Mouse (Mus musculus): ENCODE measurements around the gene Apod. TPM values are rescaled to one million over a fixed set of nuclear protein-coding genes. Genes with fewer than 3 reads are reported as not detected.
"Not testable (repeated sequence)": the region's sequence is repeated elsewhere in the genome, so short reads cannot be mapped to it uniquely, and the experiment has no call there.

Apod gene
- polyA plus RNA-seq, 1 experiment from 2014 or later, result 41.8 TPM

- DNase-seq (ENCODE audit: low spot score), result no peak
- WGBS, result 54% methylated on average over 3 of the region's 3 CpGs
- Histone ChIP-seq H3K36me3 (no peaks in the 10 kb centered on the region), H3K9me3 (no peaks in the 10 kb centered on the region), H3K27me3 (ENCODE audit: insufficient read depth, poor library complexity, severe bottlenecking) (peaks cover 5% of the 10 kb centered on the region; the same call in 1 of the 2 replicates), H3K4me3 (no peak overlapping the region), H3K4me1 (replicated peaks) (peaks cover 29% of the 10 kb centered on the region), H3K27ac (no peak overlapping the region)
Measured at GRCm38 (mm10) chr16:31337956-31338355, 23.3 kb upstream of the Apod start.

GRCm38 (mm10) chr16:31334796-31335195 is 20.2 kb upstream of the Apod start:
- 32% methylated on average over 5 of the region's 5 CpGs for WGBS
- DNase-seq (ENCODE audit: low spot score), result no peak

GRCm38 (mm10) chr16:31332586-31332985 is 18.0 kb upstream of the Apod start:
- Histone ChIP-seq H3K27me3 (ENCODE audit: insufficient read depth, poor library complexity, severe bottlenecking) (no peaks in the 10 kb centered on the region; the same call in 1 of the 2 replicates), H3K9me3 (no peaks in the 10 kb centered on the region), H3K27ac (no peak overlapping the region), H3K36me3 (no peaks in the 10 kb centered on the region), H3K4me3 (no peak overlapping the region), H3K4me1 (replicated peaks) (peaks cover 10% of the 10 kb centered on the region)
- no peak for DNase-seq (ENCODE audit: low spot score)

More at GRCm38 (mm10) chr16:31334796-31335195, 20.2 kb upstream of the Apod start:
- no peak overlapping the region for H3K27ac ChIP-seq
- no peaks in the 10 kb centered on the region for H3K36me3 ChIP-seq
- H3K4me1 ChIP-seq (replicated peaks), result peaks cover 15% of the 10 kb centered on the region
- no peak overlapping the region for H3K4me3 ChIP-seq
- H3K9me3 ChIP-seq, result no peaks in the 10 kb centered on the region
- peaks cover 5% of the 10 kb centered on the region; the same call in 1 of the 2 replicates for H3K27me3 ChIP-seq (ENCODE audit: insufficient read depth, poor library complexity, severe bottlenecking)

- DNase-seq (ENCODE audit: low spot score); H3K27ac ChIP-seq; H3K36me3 ChIP-seq; H3K4me3 ChIP-seq; H3K9me3 ChIP-seq; H3K27me3 ChIP-seq (ENCODE audit: insufficient read depth, poor library complexity, severe bottlenecking): not testable (repeated sequence)
- H3K4me1 ChIP-seq (replicated peaks), result peaks cover 12% of the 10 kb centered on the region
- 89% methylated on average over 6 of the region's 6 CpGs for whole genome bisulfite sequencing
Measured at GRCm38 (mm10) chr16:31330970-31331369, 16.4 kb upstream of the Apod start.

GRCm38 (mm10) chr16:31329668-31330067 is 15.1 kb upstream of the Apod start:
- DNase-seq (ENCODE audit: low spot score), result no peak
- H3K27me3 ChIP-seq (ENCODE audit: insufficient read depth, poor library complexity, severe bottlenecking), result no peaks in the 10 kb centered on the region
- H3K9me3 ChIP-seq, result no peaks in the 10 kb centered on the region
- H3K36me3 ChIP-seq, result no peaks in the 10 kb centered on the region
- H3K27ac ChIP-seq, result no peak overlapping the region
- WGBS, result 75% methylated on average over 2 of the region's 2 CpGs
- H3K4me1 ChIP-seq (replicated peaks), result peaks cover 4% of the 10 kb centered on the region; the same call in 1 of the 2 replicates
- H3K4me3 ChIP-seq, result no peak overlapping the region

- H3K36me3 ChIP-seq, result no peaks in the 10 kb centered on the region
- 86% methylated on average over 2 of the region's 2 CpGs for WGBS
- peaks cover 4% of the 10 kb centered on the region; the same call in 1 of the 2 replicates for H3K4me1 ChIP-seq (replicated peaks)
Measured at GRCm38 (mm10) chr16:31327891-31328290, 13.3 kb upstream of the Apod start.

GRCm38 (mm10) chr16:31327430-31327829 is 12.8 kb upstream of the Apod start:
- no peaks in the 10 kb centered on the region for H3K9me3 ChIP-seq
- no peak for DNase-seq (ENCODE audit: low spot score)
- H3K27me3 ChIP-seq (ENCODE audit: insufficient read depth, poor library complexity, severe bottlenecking), result no peaks in the 10 kb centered on the region
- no peaks in the 10 kb centered on the region for H3K36me3 ChIP-seq
- no peak overlapping the region for H3K27ac ChIP-seq
- H3K4me1 ChIP-seq (replicated peaks), result peaks cover 4% of the 10 kb centered on the region; the same call in 1 of the 2 replicates
- no peak overlapping the region for H3K4me3 ChIP-seq
- 83% methylated on average over 8 of the region's 8 CpGs for WGBS

More at GRCm38 (mm10) chr16:31327891-31328290, 13.3 kb upstream of the Apod start:
- Histone ChIP-seq H3K27me3 (ENCODE audit: insufficient read depth, poor library complexity, severe bottlenecking) (no peaks in the 10 kb centered on the region), H3K4me3 (no peak overlapping the region), H3K9me3 (no peaks in the 10 kb centered on the region), H3K27ac (no peak overlapping the region)
- no peak for DNase-seq (ENCODE audit: low spot score)

- no peaks in the 10 kb centered on the region for H3K9me3 ChIP-seq
- H3K27me3 ChIP-seq (ENCODE audit: insufficient read depth, poor library complexity, severe bottlenecking), result no peaks in the 10 kb centered on the region
- no peak overlapping the region for H3K4me3 ChIP-seq
- peak overlapping the region; percentile 12; the same call in 1 of the 2 replicates for H3K27ac ChIP-seq
- H3K36me3 ChIP-seq, result no peaks in the 10 kb centered on the region
- DNase-seq (ENCODE audit: low spot score), result no peak
- peaks cover 9% of the 10 kb centered on the region; the same call in 1 of the 2 replicates for H3K4me1 ChIP-seq (replicated peaks)
- WGBS, result 69% methylated on average over 8 of the region's 8 CpGs
Measured at GRCm38 (mm10) chr16:31326679-31327078, 12.1 kb upstream of the Apod start.

- DNase-seq (ENCODE audit: low spot score), result no peak
- 74% methylated on average over 5 of the region's 5 CpGs for WGBS
Measured at GRCm38 (mm10) chr16:31325966-31326365, 11.4 kb upstream of the Apod start.

GRCm38 (mm10) chr16:31325120-31325519 is 10.5 kb upstream of the Apod start:
- H3K4me1 ChIP-seq (replicated peaks), result peaks cover 13% of the 10 kb centered on the region
- no peak overlapping the region for H3K27ac ChIP-seq
- H3K4me3 ChIP-seq, result no peak overlapping the region
- no peak for DNase-seq (ENCODE audit: low spot score)
- H3K36me3 ChIP-seq, result no peaks in the 10 kb centered on the region
- no peaks in the 10 kb centered on the region for H3K9me3 ChIP-seq
- 96% methylated on average over 14 of the region's 14 CpGs for WGBS
- H3K27me3 ChIP-seq (ENCODE audit: insufficient read depth, poor library complexity, severe bottlenecking), result no peaks in the 10 kb centered on the region

More at GRCm38 (mm10) chr16:31325966-31326365, 11.4 kb upstream of the Apod start:
- no peak overlapping the region for H3K27ac ChIP-seq
- no peaks in the 10 kb centered on the region for H3K36me3 ChIP-seq
- H3K4me3 ChIP-seq, result no peak overlapping the region
- peaks cover 13% of the 10 kb centered on the region for H3K4me1 ChIP-seq (replicated peaks)
- H3K27me3 ChIP-seq (ENCODE audit: insufficient read depth, poor library complexity, severe bottlenecking), result no peaks in the 10 kb centered on the region
- no peaks in the 10 kb centered on the region for H3K9me3 ChIP-seq

GRCm38 (mm10) chr16:31321501-31321900 is 6.9 kb upstream of the Apod start:
- no peak for DNase-seq (ENCODE audit: low spot score)
- Histone ChIP-seq H3K9me3 (no peaks in the 10 kb centered on the region), H3K27ac (no peak overlapping the region), H3K36me3 (no peaks in the 10 kb centered on the region), H3K27me3 (ENCODE audit: insufficient read depth, poor library complexity, severe bottlenecking) (no peaks in the 10 kb centered on the region), H3K4me1 (replicated peaks) (peaks cover 8% of the 10 kb centered on the region), H3K4me3 (no peak overlapping the region)
- WGBS, result 85% methylated on average over 4 of the region's 4 CpGs

- no peak overlapping the region for H3K27ac ChIP-seq
- no peak for DNase-seq (ENCODE audit: low spot score)
Measured at GRCm38 (mm10) chr16:31320954-31321353, 6.3 kb upstream of the Apod start.

GRCm38 (mm10) chr16:31319723-31320122 is 5.1 kb upstream of the Apod start:
- not testable (repeated sequence) for H3K9me3 ChIP-seq; H3K36me3 ChIP-seq; H3K4me3 ChIP-seq; H3K27me3 ChIP-seq (ENCODE audit: insufficient read depth, poor library complexity, severe bottlenecking); DNase-seq (ENCODE audit: low spot score); H3K27ac ChIP-seq
- WGBS, result 79% methylated on average over 3 of the region's 3 CpGs
- H3K4me1 ChIP-seq (replicated peaks), result peaks cover 20% of the 10 kb centered on the region

More at GRCm38 (mm10) chr16:31320954-31321353, 6.3 kb upstream of the Apod start:
- Histone ChIP-seq H3K4me3 (no peak overlapping the region), H3K4me1 (replicated peaks) (peaks cover 8% of the 10 kb centered on the region), H3K27me3 (ENCODE audit: insufficient read depth, poor library complexity, severe bottlenecking) (no peaks in the 10 kb centered on the region), H3K9me3 (no peaks in the 10 kb centered on the region), H3K36me3 (no peaks in the 10 kb centered on the region)
- WGBS, result 81% methylated on average over 7 of the region's 7 CpGs

GRCm38 (mm10) chr16:31319316-31319715 is 4.7 kb upstream of the Apod start:
- H3K4me3 ChIP-seq, result no peak overlapping the region
- WGBS, result 74% methylated on average over 4 of the region's 4 CpGs

More at GRCm38 (mm10) chr16:31319316-31319715, 4.7 kb upstream of the Apod start:
- no peaks in the 10 kb centered on the region for H3K36me3 ChIP-seq
- DNase-seq (ENCODE audit: low spot score), result no peak
- H3K4me1 ChIP-seq (replicated peaks), result peaks cover 24% of the 10 kb centered on the region
- no peaks in the 10 kb centered on the region for H3K9me3 ChIP-seq
- no peak overlapping the region for H3K27ac ChIP-seq
- H3K27me3 ChIP-seq (ENCODE audit: insufficient read depth, poor library complexity, severe bottlenecking), result no peaks in the 10 kb centered on the region

All from hindbrain, embryonic 10.5 days (tissue).